Mouse (Mus musculus): Measurements from ENCODE around the gene Smad3.

The Smad3 gene

DNA sequence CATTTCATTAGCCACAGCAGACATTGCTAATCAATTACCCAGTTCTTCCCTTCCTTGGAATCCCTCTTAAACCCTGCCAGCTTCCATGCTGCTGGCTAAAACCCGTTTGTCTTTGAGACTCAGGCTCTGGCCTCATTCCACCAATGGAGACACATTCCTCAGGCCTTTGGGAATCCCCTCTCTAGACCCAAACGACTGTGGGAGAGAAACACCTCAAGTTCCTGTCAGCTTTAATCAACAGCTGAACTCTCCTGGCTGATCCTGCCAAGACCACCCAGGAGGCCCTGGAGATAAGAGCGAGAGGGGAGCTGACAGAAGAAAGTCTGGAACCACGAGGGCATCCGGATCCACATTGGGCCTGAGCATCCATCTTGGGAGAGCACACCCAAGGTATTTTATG lies 13.9 kb upstream of the Smad3 start:
- no peak for DNase-seq

DNA sequence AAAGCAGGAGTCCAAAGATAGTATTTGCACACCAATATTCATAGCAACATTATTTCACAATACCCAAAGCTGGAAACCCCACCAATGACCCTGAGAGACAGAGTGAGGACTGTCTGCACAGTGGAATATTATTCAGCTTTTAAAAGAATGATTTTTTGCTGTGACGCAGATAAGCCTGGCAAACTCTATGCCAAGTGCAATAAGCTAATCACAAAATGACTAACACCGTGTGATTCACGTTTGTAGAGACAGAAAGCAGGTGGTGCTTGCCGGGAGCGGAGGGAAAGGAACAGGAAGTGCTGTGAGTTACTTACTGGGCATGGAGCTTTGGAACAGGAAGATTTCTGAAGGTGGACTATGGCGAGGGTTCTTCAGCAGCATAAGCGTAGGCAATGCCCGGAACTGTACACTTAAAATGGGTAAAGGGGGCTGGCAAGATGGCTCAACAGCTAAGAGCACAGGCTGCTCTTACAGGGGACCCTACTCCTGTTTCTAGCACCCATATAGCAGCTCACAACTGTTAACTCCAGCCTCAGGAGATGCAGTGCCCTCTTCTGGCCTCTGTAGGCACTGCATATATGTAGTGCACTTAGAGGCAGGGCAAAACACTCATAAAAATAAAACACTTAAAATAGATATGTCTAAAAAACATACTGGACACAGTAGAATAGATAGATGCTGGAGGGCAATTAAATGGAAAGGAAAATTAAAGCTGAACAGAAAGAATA lies 3.7 kb upstream of the Smad3 start:
- no peak for DNase-seq

DNA sequence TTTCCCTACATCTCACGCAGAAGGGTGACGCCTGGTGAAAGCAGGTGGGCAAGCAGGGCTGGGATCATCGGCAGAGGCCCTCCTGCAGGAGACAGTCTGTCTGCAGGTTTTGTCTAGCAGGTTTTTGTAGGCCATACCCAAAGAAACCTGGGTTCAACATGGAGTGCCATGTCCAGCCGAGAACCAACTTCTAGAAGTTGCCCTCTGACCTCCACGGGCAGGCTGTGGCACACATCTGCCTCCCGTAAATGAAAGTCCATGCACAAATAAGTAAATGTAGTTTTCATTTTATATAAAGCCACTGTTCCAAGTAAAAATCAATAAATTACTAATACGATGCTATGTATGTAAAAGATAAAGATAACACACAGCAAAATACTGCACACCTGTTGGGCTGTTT lies 3.0 kb upstream of the Smad3 start:
- DNase-seq, result no peak

DNA sequence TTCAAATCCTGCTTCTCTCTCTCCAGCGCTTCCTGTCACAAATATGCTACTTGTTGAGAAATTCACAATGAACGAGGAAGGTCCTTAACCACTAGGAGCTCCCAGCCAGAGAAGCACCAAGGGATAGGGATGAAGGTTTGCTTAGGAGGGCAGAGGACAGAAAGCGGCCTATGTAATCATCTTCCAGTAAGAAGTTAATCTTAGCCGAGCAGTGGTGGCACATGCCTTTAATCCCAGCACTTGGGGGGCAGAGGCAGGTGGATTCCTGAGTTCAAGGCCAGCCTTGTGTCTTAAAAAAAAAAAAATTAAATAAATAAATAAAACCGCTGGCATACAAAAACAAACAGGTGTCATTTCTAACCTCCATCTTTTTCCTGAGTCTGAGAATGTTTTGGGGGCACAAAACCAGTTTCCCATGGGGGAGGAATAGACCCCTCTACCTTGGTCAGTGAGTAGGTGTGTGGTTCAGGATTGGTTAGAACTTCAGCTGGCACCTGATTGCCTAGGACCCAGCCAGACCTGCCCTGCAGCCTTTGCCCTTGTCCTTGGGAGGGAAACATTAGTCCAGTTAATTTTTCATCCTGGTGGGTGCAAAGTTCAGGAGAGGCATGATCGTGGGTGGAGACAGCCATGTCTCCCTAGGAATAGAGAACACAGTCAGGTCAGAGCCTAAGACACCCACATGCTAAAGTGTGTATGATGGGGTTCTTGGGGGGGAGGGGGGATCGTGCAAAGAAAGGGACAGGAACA lies 2.4 kb upstream of the Smad3 start:
- no peak for DNase-seq

DNA sequence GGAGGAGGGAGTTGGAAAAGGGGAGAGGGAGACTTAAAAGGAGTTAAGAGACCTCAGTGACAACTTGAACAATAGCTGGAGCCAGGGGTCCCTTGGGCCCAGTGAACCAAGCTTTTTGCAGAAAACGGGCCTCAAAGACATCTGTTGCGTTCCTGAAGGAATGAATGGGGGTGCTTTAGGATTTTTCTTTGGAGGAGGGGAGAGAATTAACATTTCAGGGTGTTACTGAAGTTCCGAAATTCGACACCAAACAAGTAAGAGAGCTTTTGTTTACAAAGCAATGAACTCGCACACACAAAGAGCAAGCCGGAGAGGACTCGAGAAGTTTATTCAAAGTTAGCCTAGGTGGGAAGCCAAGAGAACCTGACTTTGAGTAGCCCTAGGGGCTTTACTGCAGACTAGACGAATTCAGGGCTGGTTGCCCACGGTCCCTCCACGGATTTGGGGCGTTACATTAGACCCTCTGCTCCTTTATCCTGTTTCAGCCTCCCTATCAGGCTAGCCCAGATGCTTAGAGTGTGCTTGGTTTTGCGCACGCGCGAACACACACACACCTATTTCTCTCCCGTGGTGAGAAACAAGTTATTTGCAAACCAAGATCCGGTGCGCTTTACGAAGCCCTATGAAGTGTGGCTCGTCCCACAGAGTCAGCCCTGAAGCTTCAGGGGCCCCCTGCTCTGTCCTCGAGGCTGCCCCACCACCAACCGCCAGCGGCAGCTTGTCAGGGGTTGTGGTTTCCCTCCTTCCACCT lies 1.0 kb upstream of the Smad3 start:
- no peak for DNase-seq

DNA sequence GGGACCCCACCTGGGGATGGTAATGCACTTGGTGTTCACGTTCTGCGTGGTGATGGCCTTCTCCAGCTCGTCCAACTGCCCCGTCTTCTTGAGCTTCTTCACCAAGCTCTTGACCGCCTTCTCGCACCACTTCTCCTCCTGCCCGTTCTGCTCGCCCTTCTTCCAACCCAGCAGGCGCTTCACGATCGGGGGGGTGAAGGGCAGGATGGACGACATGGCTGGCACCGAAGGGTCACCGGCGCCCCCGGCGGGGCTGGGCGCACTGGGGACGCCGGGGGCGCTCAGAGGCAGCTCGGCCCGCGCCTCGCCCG lies 377 bp downstream of the Smad3 start:
- no peak for DNase-seq

DNA sequence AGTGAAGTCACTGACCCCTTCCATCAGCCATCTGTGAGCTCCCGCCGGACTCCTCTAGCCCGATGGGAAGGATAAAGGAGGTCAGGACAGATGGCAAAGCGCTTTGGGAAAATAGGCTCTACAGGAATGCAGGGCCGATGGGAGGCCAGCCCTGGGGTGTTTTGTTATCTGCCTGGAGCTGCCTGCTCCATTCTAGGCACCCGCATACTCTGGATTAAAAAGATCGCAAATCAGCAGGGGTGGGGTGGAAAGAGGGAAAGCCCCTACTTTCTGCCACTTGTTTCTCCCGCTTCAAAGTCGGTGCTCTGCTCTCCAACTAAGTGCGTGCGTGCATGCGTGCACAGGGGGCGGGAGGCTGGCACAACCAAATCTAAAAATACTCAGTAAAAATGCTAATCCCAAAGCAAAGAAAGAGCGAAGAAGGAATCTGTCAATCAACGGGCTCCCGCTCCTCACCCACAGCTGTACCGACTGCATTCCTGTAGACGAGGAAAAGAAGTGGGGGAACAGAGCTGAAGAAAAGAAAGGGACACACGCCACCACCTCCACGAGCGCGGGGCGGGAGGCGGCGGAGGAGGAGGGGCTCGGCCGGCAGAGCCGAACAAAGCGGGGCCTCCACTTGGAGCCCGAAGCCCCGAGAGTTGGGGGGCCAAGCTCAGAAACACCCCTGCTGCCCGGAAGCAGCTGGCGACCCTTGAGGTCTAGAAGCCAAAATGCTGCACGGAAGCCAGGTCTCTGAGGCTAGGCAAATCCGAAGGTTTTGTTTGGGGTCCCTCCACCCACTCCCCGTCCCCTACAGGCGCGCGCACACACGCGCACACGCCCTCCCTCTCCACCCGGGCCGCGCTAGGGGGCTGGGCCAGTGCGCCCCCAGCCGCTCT lies 973 bp downstream of the Smad3 start:
- peak; percentile 85 for DNase-seq

DNA sequence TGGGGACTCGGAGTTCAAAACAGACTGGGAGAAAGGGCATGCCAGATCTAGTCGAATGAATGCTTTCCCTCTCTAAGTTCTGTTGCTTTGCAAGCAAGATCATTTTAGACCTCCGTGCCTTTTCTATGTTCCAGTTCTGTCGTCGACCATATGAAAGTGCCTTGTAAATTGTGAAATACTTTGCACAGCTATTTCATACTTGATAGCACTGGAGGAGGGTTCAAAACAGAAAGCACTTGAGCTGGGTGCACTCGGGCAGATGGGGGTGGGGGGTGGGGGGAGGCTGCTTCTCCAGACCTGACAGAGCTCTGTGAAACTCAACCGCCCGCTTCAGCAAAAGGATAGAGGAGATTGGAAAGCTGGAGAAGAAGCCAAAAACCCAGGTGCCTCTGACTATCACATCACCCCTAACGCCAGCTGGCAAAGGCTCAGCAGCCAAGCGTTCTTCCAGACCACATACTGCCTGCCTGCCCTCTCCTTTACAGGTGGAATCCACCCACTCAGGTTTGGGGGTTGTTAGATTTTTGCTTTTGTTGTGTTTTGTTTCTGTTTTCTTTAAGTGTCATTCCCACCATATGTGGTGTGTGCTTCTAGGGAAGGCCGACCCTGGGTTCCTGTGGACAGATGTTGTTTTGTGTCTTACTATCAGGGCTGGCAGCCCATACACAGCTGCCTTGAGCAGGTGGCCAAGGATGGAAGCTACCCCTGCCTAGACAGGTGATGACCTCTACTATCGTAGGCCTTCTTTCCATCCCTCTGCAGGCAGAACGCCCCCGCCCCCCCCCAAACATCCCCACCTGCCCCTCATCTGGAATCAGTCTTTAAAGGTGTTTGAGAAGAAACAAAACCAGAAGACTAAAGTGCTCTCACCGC lies 1.9 kb downstream of the Smad3 start:
- DNase-seq, result no peak

DNA sequence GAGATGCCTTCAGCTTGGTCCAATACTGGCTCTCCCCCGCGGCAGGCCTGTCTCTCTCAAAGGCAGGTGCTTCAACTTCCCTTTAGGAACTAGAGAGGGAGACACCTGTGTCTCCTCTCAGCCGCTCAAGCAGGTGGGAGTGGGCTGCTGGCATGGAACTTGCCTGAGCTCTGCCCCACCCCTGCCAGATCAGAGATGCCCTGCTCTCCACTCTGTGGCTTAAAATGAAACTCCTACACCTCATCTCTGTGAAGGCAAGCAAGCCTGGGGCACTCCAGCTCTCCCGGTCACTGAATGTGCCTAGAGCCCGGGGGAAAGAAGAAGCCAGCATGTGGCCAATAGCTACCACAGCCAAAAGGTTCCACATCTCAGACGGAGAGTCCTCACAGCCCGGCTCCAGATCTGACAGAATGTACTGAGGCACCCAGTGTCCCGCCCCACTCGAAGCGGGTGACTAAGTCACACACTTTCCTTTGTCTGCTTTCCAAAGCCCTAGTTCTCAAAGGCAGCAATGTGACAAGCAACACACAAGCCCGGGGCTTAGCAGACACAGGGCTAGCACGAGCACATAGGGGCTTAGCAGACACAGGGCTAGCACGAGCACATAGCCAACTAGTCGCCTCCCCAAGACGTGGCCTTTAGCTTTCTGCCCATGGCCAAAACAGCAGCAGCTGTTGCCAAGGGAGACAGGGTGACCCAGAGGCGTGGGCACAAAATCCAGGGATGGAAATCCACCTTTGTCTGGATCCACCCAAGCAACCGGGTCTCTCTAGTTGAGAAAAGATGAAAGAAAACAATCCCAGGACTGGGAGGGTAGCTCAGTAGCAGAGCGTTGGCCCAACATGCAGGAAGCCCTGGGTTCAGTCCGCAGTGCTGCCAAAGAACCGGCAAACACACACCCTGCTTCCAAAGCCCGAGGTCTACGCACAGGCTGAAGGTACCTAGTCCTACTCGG lies 3.0 kb downstream of the Smad3 start:
- peak; percentile 69 for DNase-seq

DNA sequence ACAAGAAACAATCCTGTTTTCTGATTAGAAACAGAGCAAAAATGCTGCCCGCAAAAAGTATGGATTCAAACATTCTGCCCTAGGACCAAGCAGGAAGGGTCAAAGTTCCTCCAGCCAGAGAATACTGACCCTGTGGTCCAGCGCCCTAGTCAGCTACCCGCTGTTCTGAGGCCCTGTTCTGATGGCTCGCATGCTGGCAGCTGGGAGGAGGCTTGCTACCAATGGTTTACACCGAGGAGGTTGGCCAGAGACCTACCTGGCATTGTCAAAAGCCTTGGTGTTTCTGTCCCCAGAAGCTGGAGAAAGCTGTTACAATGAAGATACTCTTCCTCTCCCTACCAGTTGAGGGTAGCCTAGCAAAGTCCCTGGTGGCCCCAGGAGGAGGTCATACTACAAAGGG lies 3.8 kb downstream of the Smad3 start:
- DNase-seq, result no peak

DNA sequence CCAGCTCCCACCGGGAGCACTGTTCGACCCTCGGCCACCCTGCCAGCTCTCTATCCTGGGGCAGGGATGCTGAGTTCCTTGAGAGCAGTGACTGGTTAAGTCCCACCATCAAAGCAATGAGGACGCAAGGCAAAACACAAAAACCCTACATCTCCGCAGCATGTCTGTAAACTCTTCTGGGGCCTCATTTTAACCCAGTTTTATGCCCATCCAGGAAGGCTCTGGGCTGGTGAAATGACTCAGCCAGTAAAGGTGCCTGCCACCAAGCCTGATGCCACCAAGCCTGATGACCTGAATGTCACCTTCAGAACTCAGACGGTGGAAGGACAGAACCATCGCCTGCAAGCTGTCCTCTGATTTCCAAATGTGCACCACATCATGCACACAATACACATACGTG lies 4.4 kb downstream of the Smad3 start:
- DNase-seq, result no peak

DNA sequence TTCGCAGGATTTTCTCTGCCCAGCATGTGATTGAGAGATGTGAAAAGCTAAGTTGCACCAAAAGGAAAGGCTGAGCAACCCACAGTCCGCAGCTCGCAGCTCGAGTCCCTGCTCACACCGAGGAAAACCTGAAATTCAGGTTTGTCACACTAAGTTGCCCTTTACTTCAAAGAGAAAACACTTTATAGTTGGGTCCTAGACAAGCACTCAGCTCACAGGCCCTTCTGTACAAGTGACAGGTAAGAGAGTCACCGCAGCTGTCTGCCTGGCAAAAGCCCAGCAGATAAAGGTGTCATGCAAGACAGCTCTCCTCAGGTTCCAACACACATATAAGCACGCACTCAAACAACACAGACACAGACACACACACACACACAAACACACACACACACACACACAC lies 5.2 kb downstream of the Smad3 start:
- no peak for DNase-seq

DNA sequence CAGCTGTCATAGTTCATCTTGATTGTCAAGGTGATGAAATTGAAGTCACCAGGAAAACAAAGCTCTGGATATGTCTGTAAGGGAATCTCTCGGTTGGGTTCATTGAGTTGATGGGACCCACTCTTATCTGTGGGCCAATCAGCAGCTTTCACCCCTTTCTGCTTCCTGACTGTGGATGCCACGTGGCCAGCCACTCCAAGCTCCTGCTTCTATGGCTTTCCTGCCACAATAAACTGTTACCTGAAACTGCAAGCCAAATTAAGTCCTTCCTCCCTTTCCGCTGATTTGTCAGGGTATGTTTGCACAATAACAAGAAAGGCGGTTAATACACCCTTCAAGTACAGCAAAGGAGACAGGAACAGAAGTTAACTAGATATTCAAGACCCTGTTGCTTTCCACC lies 6.5 kb downstream of the Smad3 start:
- DNase-seq, result no peak

DNA sequence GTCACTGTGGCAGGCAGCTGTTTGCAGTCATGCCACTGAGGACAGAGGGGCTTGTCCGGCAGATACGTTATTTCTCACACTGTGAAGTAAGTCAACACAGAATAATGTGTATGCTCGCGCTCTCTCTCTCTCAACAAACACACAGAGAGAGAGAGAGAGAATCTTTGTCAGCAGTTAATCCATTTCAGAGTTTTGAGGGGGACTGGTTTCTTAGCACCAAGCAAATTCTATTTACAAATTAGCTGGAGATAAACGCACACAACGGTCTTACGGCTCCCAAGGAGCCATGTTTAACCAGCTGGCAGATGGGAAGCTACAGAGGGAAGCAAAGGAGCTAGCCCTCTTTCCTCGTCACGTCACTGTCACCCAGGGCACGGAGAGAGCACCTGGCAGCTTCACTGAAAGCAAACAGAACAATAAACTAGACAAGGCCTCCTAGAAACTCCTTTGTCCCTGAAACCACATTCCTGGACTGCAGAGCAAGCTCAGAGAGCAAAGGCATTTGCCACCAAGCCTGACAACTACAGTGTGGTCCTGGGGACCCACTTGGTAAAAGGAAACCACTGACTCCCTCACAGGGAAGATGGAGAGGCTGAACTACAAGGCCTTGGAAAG lies 7.3 kb downstream of the Smad3 start:
- DNase-seq, result no peak

DNA sequence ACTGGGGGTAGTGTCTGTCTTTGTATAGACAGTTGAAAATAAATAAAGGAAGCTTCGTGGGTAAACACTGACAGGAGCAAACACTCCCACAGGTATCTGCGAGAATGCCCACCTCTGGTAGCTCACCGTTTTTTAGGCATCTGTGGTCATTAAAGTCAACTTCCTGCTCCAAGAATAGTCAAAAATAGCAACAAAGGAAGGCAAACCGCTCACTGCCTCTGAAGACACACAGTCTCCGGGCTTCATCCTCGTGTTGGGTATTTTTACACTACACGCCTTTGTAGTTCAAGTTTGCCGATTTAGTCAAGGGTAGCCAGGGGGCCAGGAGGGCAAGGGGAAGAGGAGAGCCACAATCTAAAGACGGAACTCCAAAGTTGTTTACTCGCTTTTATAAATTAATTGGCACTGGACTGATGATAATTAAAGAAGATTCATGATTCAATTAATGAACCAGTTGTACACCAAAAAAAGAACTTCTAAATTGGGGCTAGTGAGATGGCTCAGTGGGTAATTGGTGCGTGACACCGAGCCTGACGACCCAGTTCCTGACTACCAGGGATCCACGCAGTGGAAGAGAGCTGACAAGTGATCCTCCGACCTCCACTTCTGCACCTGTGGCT lies 8.4 kb downstream of the Smad3 start:
- no peak for DNase-seq

DNA sequence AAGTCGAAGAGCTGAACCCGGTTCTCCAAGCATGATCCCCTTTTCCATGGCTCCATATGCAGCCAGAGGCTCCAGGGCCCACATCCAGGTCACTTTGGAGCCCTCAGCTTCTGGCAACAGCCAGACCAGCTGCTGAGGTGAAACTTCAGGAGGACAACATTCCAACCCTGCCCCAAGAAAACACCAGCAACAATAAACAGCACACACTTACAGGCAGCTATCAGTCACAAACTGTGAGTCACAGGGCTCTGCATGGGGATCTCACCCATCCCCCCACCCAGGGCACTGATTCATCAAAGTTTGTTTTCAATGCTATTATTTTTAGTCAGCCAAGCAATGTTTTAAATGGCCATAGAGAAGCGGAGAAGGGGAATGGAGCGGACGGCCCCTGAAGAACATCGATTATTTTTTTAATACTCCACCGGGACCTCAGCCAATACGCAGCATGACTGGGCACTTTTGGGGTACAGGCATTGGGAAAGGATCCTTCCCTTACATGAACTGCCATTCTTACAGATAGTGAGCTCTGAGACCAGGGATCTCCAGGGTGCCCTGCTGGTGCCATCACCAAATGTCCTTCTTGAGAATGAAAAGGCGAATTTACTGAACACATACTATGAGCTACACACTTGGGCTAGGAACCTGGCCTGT lies 10.0 kb downstream of the Smad3 start:
- no peak for DNase-seq

DNA sequence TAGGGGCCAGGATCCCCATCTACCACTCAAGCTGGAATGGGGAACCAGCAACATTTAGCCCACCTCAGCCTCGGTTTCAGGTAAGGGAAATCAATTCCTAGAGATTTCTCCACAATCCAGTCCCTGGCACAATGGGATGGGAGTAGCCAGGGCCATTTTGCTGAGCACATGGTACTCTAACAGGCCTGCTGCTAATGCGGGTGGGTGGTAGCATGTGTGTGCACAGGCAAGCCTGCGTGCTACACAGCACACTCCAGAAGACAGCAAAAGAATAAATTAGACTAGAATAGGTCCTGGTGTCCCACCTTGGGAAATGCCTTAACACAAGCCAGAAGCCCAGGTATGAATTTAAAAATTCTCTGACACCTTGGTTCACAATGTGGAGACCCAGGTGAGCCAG lies 10.8 kb downstream of the Smad3 start:
- DNase-seq, result no peak

DNA sequence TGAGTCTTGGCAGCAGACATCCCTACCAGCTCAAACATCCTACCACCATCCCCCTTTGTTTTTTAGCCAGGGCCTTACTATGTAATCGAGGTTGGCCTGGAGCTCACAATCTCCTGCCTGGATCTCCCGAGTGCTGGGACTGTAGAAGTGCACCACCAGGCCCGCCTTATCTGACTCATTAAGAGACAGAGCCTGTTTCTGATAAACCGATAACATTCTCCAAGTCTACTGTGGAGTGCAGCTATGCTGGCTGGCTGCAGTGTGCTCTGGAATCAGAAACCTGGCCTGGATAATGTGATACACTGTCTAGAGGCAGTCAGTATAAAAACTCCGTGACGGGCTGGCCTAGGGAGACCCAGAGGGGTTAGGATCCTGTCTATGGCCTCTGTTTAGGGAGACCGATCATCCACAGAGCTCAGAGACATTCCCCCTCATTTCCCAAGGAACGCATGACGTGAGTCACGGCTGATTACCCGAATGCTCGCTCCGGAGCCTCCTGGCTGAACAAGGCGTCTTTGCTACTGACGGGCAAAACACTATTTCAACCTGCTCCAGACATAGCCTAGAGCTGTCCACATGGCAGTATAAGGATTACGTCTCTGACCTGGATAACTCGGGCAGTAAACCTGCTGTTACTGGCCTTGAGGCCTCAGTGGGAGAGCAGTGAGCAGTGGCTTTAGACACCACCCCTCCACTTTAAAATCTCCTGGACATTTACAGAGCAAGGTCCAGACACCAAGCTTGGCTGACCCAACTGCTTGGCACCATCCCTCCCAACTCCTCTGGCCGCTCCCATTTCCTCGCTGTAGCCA lies 11.8 kb downstream of the Smad3 start:
- DNase-seq, result no peak

DNA sequence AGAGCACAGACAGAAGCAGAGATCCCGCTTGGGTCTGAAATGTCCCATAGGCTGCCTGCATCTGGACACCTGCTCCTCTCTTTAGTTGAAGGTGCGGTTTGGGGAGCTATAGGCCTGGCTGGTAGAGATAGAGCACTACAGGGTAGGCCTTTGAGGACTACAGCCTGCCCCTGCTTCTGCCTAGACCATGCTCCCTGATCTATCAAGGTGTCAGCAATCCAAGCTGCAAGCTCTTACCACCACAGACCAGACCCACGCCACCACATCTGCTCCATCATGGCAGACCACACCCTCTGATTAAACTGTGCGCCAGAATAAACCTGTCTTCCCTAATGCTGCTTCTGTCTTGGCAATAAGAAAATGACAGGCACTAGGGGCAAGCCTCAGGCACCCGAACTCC lies 13.2 kb downstream of the Smad3 start:
- no peak for DNase-seq

Data from right cerebral cortex, adult 18-20 months (tissue).